Mouse (Mus musculus) cerebellum, postnatal 25 days (tissue): ENCODE measurements around the gene Mcf2l.

ENCODE experiments used
- DNase-seq, 2 experiments: peaks; one replicate each; pipeline ENCODE4 v3.0.0; 2021; ENCODE audit warnings: mixed read lengths in 2 of 2

Gene Mcf2l

DNA sequence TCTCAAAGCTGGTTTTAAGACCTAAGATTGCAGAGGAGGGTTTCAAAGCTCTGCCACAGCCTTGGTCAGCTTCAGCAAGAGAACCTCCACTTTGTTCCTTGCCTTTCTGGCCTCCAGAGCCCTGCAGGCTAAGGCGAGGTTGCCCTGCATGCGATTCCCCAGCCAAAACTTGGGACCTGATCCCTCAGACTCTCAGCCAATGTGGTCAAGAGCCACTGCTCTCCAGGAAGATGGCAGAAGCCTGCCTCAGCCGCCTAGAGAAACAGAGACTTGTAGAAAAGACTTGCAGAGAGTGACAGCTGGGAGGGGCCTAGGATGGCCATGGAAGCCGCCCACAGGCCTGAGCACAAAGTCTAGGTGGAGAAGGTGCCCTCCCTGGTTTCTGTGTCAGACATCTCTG lies 1.4 kb downstream of the Mcf2l start:
- DNase-seq, result peak; percentile 50 to 65

DNA sequence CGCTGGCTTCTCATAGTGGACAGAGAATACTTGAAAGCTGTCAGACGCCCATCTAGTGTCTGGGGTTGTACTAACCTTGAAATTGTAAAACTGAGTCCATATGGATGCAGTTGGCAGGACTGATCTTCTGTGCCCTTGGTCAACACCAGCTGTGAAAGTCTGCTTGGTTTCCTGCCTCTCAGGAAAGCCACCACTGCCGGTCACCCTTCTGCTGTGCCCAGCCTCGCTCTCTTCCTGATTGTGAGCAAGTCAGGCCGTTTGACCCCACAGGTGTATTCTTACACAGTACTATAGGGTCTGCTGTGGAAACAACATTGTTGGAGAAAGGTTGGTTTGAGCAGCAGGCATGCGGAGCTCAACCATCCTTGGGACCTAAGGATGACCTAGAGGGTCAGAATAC lies 3.5 kb downstream of the Mcf2l start:
- DNase-seq, result no peak

GRCm38 (mm10) chr8:12880163-12880562 lies 6.6 kb downstream of the Mcf2l start:
- DNase-seq, result no peak

- peak; percentile 40 to 58 for DNase-seq
These were observed 9.7 kb downstream of the Mcf2l start for GRCm38 (mm10) chr8:12883051-12884004.

GRCm38 (mm10) chr8:12887772-12888435 lies 14.3 kb downstream of the Mcf2l start:
- DNase-seq, result peak; percentile 62 to 76

GRCm38 (mm10) chr8:12889046-12889598 lies 15.5 kb downstream of the Mcf2l start:
- peak; percentile 46 to 51 for DNase-seq

DNA sequence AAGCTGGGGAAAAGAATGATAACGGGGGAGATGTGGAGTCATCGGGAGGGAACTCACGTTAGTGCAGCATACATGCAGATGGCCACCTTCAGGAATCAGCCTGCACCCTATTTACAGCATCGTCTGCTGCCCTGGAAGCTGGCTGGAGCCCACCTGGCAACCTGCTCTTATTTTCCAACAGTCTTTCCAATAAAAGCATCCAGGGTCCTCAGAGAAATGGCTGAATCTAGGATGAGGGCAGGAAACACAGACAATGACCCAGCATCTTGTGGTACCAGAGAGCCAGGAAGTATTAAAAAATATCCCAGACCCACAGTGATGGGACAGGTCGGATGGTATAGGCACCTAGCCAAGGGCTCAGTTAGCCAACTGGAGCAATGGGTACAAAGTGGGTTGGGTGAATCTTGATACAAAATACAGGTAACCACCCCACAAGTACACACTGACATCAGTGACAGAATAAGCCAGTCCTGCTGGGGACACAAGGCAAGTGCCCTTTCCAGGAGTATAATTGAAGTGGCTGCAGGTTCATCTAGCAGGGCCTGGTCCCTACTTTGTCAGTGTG lies 19.4 kb downstream of the Mcf2l start:
- peak in 1 of 2 experiments; percentile 59 for DNase-seq

DNA sequence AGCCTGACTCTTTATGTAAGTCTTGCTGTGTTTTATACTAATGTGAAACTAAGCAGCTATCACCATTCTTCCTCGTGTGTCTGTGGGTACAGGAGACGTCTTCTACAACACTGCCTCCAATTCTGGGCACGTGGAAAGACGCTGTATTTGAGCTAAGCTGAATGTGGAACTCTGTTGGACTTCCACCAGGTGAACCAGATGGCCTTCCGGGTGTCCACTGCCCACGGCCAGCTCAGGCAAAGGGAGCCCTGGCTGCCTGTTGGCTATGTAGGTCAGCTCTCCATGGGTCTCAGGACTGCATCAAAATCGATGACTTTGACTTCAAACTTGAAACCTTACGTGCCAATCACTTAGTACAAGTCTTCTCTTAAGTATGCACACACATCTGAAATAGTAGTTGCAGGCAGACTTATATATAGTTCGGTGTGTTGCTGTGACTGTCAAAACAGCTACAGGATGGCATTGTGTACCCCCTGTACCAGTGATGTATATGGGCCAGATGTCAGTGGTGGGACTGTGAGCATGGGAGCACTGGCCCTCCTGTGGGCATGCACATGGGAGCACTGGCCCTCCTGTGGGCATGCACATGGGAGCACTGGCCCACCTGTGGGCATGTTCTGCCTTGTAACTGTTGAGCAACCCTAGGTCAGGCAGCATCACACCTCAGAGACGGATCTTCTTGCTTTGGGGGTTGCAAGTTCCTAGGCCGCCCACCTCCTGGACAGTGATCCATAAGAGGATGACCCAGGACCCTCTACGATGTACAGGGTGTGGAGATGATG lies 20.4 kb downstream of the Mcf2l start:
- peak; percentile 83 to 89 for DNase-seq

DNA sequence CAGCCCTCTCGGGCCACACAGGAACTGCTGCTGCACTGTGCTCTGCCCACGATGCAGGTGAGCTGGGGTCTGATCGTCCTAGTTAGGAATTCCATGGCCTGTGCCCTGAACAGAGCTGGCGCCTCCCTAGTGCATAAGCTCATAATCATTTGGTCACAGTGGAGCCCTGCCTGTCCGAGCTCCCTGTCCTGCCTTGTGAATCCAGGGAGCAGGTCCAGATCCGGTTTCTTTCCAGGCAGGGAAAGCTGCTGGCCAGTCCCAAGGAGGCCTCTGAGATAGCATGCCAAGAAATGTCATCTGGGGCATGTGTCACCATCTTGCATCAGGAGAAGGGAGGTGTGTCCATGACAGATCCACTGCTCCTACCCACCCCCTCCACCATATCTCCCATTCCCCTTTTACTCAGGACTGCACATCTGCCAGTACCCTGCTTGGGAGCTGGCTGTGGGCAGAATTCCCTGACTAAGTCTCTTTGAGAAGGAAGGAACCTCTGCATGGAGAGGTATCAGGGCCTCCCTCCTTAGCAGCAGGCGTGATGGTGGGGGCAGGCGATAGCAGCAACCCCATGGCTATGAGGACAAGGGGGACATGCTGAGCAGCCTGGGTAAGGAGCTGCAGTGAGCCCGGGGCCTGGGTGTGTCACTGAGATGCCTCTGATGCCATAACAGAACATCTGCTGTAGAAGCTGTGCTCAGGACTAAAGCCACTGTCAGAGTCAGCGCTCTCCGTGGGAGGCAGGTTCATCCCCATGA lies 21.4 kb downstream of the Mcf2l start:
- peak; percentile 66 to 70 for DNase-seq

GRCm38 (mm10) chr8:12895535-12896150 lies 22.0 kb downstream of the Mcf2l start:
- peak; percentile 35 to 58 for DNase-seq

DNA sequence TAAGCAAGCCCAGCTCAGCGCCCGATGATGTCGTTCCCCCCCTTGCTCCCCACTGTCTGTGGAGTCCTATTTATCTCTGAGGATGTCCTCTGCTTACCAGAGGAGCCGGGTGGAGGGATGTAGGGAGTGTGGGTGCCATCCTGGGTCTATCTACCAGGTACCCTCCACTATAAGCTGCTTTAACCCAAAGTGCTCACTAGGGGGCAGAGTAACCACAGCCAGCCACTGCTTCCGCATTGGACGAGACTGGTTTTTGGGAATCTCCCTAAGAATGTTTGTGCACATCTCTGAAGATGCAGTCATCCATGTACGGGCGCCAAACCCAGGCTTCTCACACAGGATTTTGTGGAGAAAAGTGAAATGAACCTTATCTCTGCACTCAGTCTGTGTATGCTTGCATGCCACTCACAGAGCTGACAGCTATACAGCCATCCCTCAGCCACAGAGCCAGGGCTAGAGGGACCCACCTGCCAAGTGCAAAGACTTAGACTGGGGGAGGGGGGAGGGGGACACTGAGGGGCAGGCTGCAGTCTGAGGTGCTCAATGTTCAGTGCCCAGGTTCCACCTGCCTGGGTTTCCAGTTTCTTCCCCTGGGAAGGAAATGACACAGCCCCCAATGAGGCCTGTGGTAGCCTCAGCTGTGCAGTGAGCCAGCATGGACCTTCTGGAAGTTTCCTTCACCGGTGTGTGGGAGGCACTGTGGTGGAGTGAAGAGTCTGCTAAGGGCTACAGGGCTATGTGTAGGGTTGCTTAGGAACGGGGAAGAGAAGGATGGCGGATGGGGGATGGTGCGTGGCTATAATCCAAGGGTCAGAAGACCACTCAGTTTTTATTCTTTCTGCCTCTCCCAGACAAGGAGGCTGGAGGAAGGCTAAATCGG lies 23.1 kb downstream of the Mcf2l start:
- DNase-seq, result peak; percentile 82 to 83

DNA sequence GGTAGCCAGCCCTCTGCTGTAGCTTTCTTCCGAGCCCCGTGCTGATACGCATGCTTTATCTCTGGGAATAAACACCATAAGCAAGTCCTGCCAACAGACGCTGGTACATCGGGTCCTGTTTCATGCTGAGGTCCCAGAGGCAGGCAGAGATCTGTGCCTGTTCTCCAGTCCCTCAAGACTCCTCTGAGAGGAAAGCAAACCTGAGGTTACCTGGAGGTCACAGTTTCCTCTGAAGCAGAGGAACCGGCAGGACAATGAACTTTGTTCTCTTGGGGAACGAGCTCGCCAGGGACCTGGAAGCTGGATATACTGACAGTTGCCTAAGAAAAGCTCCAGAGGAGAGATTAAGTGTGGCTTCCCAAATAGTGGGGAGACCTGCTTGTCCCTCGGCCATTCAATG lies 24.2 kb downstream of the Mcf2l start:
- peak in 1 of 2 experiments; percentile 12 for DNase-seq

- no peak for DNase-seq
These were observed 30.3 kb downstream of the Mcf2l start for GRCm38 (mm10) chr8:12903790-12904415.

DNA sequence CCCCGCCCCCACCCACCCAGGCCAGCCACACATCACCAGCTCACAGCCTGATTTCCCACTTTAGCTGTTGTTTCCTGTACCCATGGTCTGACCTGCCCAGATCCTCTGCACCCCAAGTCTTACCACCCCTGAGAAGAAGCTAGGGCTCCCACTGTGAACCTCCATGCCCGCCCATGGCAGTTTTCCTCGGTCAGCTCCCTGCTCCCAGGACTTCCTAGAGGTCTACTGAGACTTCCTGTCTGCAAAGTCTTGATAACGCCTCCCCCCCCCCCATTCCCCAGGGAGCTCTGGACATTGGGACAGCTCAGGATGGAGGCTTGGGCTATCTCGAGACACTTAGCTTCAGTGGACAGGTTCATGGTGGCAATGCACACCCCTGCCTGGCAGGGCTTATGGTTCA lies 31.5 kb downstream of the Mcf2l start:
- DNase-seq, result no peak

DNA sequence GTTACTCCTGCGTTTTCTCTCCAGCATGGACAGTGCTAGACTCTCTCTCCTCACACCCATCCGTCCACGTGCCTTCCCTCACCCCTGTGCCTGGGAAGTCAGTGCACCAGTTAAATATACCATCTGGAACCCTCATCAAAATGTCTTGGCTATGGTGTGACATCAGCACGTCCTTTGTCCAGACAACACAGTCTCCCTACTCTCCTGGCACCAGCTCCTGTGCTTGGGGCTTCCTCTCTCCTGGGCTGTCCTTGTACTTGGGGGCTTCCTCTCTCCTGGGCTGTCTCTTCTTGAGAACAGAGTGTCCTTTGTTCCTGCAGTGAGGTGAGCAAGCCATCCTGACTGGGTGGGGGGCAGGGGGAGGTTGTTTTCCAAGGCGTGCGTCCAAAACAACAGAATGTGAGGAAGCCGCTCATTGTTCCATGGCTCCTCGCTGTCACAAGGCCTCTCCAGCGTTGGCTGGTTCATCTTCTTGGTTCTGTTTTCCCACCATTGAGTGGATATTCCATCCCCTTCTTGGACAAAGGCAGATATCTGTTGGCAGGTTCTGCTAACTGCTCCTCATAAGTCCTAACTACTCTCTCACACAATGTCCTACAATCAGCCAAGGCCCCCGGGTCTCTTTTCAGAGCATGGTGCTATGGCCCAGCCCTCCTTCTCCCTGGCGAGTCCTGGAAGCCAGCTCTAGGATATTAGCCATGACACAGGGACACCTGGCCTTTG lies 32.2 kb downstream of the Mcf2l start:
- peak in 1 of 2 experiments; percentile 42 for DNase-seq

GRCm38 (mm10) chr8:12906597-12906996 lies 33.0 kb downstream of the Mcf2l start:
- DNase-seq, result no peak

DNA sequence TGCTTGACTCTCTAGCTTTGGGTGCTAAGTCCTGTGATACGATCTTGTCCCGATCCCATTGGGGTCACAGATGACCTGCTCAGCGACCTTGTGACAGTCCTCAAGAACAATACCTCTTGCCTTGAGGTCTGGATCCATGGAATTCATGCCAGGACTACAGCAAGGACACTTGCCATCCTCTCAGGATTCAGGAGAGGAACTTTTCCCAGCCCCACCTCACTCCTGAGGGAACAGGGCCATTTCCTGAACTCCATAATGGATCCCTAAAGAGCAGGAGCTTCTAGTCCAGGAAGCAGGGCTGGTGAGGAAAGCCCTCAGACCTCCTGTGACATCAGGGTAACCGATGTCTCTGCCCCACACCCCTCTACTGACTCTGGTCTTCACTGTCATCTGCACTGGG lies 34.1 kb downstream of the Mcf2l start:
- DNase-seq, result no peak

DNA sequence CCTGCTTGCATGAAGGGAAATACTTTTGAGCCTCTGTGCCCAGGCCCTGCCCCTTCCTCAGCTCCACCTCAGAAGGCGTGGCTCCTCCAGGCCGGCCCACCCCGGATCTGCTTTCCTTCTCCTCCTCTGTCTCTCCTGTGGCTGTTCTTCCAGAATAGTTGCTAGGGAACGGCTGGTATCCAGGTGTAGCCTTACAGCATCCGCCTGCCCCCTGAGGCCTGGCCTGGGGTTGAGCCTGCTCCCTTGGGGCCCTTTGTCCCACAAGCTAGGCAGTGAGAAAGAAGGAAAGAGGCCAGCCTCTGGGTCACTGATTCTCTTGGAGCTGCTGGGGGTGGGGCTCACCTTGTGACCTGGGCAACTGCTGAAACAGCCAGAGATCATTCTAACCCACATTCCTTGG lies 38.4 kb downstream of the Mcf2l start:
- no peak for DNase-seq
